Mouse (Mus musculus): ENCODE measurements around the gene Ano1.

- TF ChIP-seq ZC3H11A (IDR thresholded peaks at IDR 0.05; ENCODE audit: borderline replicate concordance, low read depth, low read length): no peak
- TF ChIP-seq ZNF384 (IDR thresholded peaks at IDR 0.05; ENCODE audit: low read depth, low read length): no peak
- no peak for TF ChIP-seq CHD2 (IDR thresholded peaks at IDR 0.05; ENCODE audit: low read depth, low read length)
- no peak for TF ChIP-seq MAFK (IDR thresholded peaks at IDR 0.05; ENCODE audit: insufficient read depth, low read depth, low read length)
- no peak for TF ChIP-seq HCFC1 (IDR thresholded peaks at IDR 0.05; ENCODE audit: borderline replicate concordance, insufficient read depth, low read length)
These were observed 104.2 kb downstream of the Ano1 start for GRCm38 (mm10) chr7:144647547-144647946.
